Comparison of ENCODE assay signal across 8 mouse cellular contexts in genomic region chr2:28467860-28468485, GRCm38 (mm10). TPM values are rescaled to one million over a fixed set of nuclear protein-coding genes. Genes with fewer than 3 reads are reported as not detected.
DNase-seq lines count a peak whose midpoint lies in the region; ATAC-seq and TF ChIP-seq lines count a peak whose summit lies in the region.

Gene Mrps2, plus strand, starts transcription at chr2:28468066.

- TF ChIP-seq EP300 in heart, postnatal 0 days (IDR thresholded peaks at IDR 0.05; ENCODE audit: low read depth): 0 out of 2 replicates have a peak, but pooled peaks have one; percentile 29

- H3K4me1 ChIP-seq in forebrain, embryonic 12.5 days: peaks cover 25% of the 10 kb centered on the region
- peaks cover 6% of the 10 kb centered on the region; the same call in 1 of the 2 replicates for H3K4me1 ChIP-seq in heart, postnatal 0 days (ENCODE audit: control insufficient read depth, insufficient read depth)
- peaks cover 8% of the 10 kb centered on the region for H3K4me1 ChIP-seq in liver, embryonic 16.5 days (ENCODE audit: control insufficient read depth, low read depth, low read length)
- H3K4me1 ChIP-seq in neural tube, embryonic 13.5 days (replicated peaks): peaks cover 26% of the 10 kb centered on the region
- peaks cover 12% of the 10 kb centered on the region for H3K4me1 ChIP-seq in testis, adult 2 months (ENCODE audit: control insufficient read depth, insufficient read depth, low read length)

- H3K27me3 ChIP-seq in forebrain, embryonic 12.5 days: peaks cover 14% of the 10 kb centered on the region; the same call in 1 of the 2 replicates
- 0 out of 2 replicates have a peak, but pooled peaks cover 4% of the 10 kb centered on the region for H3K27me3 ChIP-seq in heart, postnatal 0 days (ENCODE audit: control insufficient read depth, insufficient read depth, low read length)
- peaks cover 5% of the 10 kb centered on the region; the same call in 1 of the 2 replicates for H3K27me3 ChIP-seq in liver, embryonic 16.5 days (ENCODE audit: control insufficient read depth, insufficient read depth, low read depth, low read length)
- peaks cover 10% of the 10 kb centered on the region for H3K27me3 ChIP-seq in neural tube, embryonic 13.5 days
- H3K27me3 ChIP-seq in testis, adult 2 months (ENCODE audit: control insufficient read depth, insufficient read depth, low read length): no peaks in the 10 kb centered on the region

- peak; percentile 89 for ATAC-seq in forebrain, embryonic 12.5 days (ENCODE audit: low FRiP score)
- ATAC-seq in heart, postnatal 0 days (ENCODE audit: insufficient read depth, low read depth): peak; percentile 92
- peak; percentile 85 for ATAC-seq in liver, embryonic 16.5 days (ENCODE audit: low read depth)
- ATAC-seq in neural tube, embryonic 13.5 days (ENCODE audit: low read depth): peak; percentile 87

- WGBS in forebrain, embryonic 12.5 days: under 1% methylated on average over 49 of the region's 52 CpGs
- WGBS in heart, postnatal 0 days: under 1% methylated on average over 52 of the region's 52 CpGs
- under 1% methylated on average over 52 of the region's 52 CpGs for WGBS in liver, embryonic 16.5 days (ENCODE audit: insufficient replicate concordance)
- under 1% methylated on average over 52 of the region's 52 CpGs for WGBS in neural tube, embryonic 13.5 days

- H3K9ac ChIP-seq in forebrain, embryonic 12.5 days: peak within 1 kb of the TSS; percentile 95
- peak within 1 kb of the TSS; percentile 91 for H3K9ac ChIP-seq in heart, postnatal 0 days (replicated peaks; ENCODE audit: low read depth, low read length)
- peak within 1 kb of the TSS; percentile 80 for H3K9ac ChIP-seq in liver, embryonic 16.5 days (ENCODE audit: low read depth, low read length)
- H3K9ac ChIP-seq in neural tube, embryonic 13.5 days: peak within 1 kb of the TSS; percentile 96

- TF ChIP-seq POLR2A in testis, adult 2 months (IDR thresholded peaks at IDR 0.05; ENCODE audit: control insufficient read depth, low read depth, low read length): peak; percentile 88

- H3K4me3 ChIP-seq in forebrain, embryonic 12.5 days (replicated peaks): peak within 1 kb of the TSS; percentile 95
- peak within 1 kb of the TSS; percentile 87 for H3K4me3 ChIP-seq in heart, postnatal 0 days (ENCODE audit: low read depth, low read length)
- peak within 1 kb of the TSS; percentile 80 for H3K4me3 ChIP-seq in liver, embryonic 16.5 days (ENCODE audit: low read depth, low read length)
- H3K4me3 ChIP-seq in neural tube, embryonic 13.5 days: peak within 1 kb of the TSS; percentile 99
- H3K4me3 ChIP-seq in testis, adult 2 months (ENCODE audit: control insufficient read depth, low read depth, low read length): peak within 1 kb of the TSS; percentile 87

- peak; percentile 82 for TF ChIP-seq CTCF in heart, postnatal 0 days (IDR thresholded peaks at IDR 0.05; ENCODE audit: low read depth)
- peak; percentile 82; the same call in 1 of the 2 replicates for TF ChIP-seq CTCF in testis, adult 2 months (IDR thresholded peaks at IDR 0.05; ENCODE audit: control insufficient read depth, insufficient read depth, insufficient replicate concordance, low read depth, low read length)

- H3K36me3 ChIP-seq in forebrain, embryonic 12.5 days (replicated peaks): peaks cover 41% of the 10 kb centered on the region
- H3K36me3 ChIP-seq in heart, postnatal 0 days (replicated peaks; ENCODE audit: control insufficient read depth, insufficient read depth, low read length): peaks cover 26% of the 10 kb centered on the region
- peaks cover 11% of the 10 kb centered on the region for H3K36me3 ChIP-seq in liver, embryonic 16.5 days (ENCODE audit: control insufficient read depth, insufficient read depth)
- H3K36me3 ChIP-seq in neural tube, embryonic 13.5 days: peaks cover 38% of the 10 kb centered on the region
- H3K36me3 ChIP-seq in testis, adult 2 months (ENCODE audit: control insufficient read depth, insufficient read depth, low read length): no peaks in the 10 kb centered on the region; the same call in none of the 2 replicates

- peak within 1 kb of the TSS; percentile 78 for H3K4me2 ChIP-seq in forebrain, embryonic 12.5 days
- H3K4me2 ChIP-seq in heart, postnatal 0 days (ENCODE audit: low read depth, low read length): peak within 1 kb of the TSS; percentile 76
- H3K4me2 ChIP-seq in liver, embryonic 16.5 days (ENCODE audit: low read depth, low read length): peak within 1 kb of the TSS; percentile 74
- peak within 1 kb of the TSS; percentile 81 for H3K4me2 ChIP-seq in neural tube, embryonic 13.5 days

- H3K27ac ChIP-seq in forebrain, embryonic 12.5 days: no peak within 1 kb of the TSS
- H3K27ac ChIP-seq in heart, postnatal 0 days (ENCODE audit: low read depth): peak within 1 kb of the TSS; percentile 54
- H3K27ac ChIP-seq in liver, embryonic 16.5 days (ENCODE audit: low read length): no peak within 1 kb of the TSS
- no peak within 1 kb of the TSS; the same call in 1 of the 2 replicates for H3K27ac ChIP-seq in neural tube, embryonic 13.5 days (replicated peaks)
- peak within 1 kb of the TSS; percentile 46 for H3K27ac ChIP-seq in testis, adult 2 months (ENCODE audit: control insufficient read depth, insufficient read depth, low read depth, low read length)

- no peaks in the 10 kb centered on the region for H3K9me3 ChIP-seq in forebrain, embryonic 12.5 days
- H3K9me3 ChIP-seq in heart, postnatal 0 days (replicated peaks; ENCODE audit: control insufficient read depth, low read length): no peaks in the 10 kb centered on the region
- H3K9me3 ChIP-seq in liver, embryonic 16.5 days (replicated peaks; ENCODE audit: control insufficient read depth, low read length): no peaks in the 10 kb centered on the region
- H3K9me3 ChIP-seq in neural tube, embryonic 13.5 days: peaks cover 7% of the 10 kb centered on the region

- DNase-seq in CD8-positive naive resting alpha-beta T cell, adult 2 months (ENCODE audit: low read depth in 2 of 2, low spot score in 2 of 2): peak; percentile 72 to 78
- peak; percentile 63 for DNase-seq in c-Kit-positive CD71-positive TER-119-negative erythroid progenitor cells, embryonic 14.5 days (ENCODE audit: low read depth)
- peak; percentile 87 for DNase-seq in heart, postnatal 0 days (ENCODE audit: low spot score)
- DNase-seq in kidney, postnatal 4 days: peak; percentile 92 to 94

RNA-seq across cellular contexts. Expression of gene Mrps2, which starts in this region (rescaled TPM):
- polyA plus RNA-seq in forebrain, embryonic 12.5 days (2016; fragmentation: Nextera tagmentation; extraction: Ambion mirVana): 58.0 and 58.1 TPM in 2 replicates
- 29.8 and 37.1 TPM in 2 replicates for total RNA-seq in heart, postnatal 0 days (2014; rRNA removed; ENCODE audit: low replicate concordance)
- polyA plus RNA-seq in heart, postnatal 0 days (2015; fragmentation: Nextera tagmentation; extraction: Ambion mirVana): 40.9 and 45.0 TPM in 2 replicates
- polyA plus RNA-seq in liver, embryonic 16.5 days (2015; fragmentation: Nextera tagmentation; extraction: Ambion mirVana): 21.5 and 22.3 TPM in 2 replicates
- 52.7 and 56.2 TPM in 2 replicates for polyA plus RNA-seq in neural tube, embryonic 13.5 days (2015; fragmentation: Nextera tagmentation; extraction: Ambion mirVana)
- polyA plus RNA-seq in testis, adult 2 months (2012; rRNA removed): 22.1 and 24.9 TPM in 2 replicates

Comparison
In these comparisons a context has a peak if more than half of its experiments do, and no peak if none do; other contexts are left out.
1. H3K27ac ChIP-seq: peak in heart, postnatal 0 days (single experiment) and testis, adult 2 months (single experiment); none in forebrain, embryonic 12.5 days (single experiment), liver, embryonic 16.5 days (single experiment) and neural tube, embryonic 13.5 days (single experiment).
2. Peak in every context shown above with its lines, with median percentiles within 50 percentile points of each other: DNase-seq, ATAC-seq, H3K4me2 ChIP-seq, H3K4me3 ChIP-seq and H3K9ac ChIP-seq.